Mouse (Mus musculus): Measurements from ENCODE around the gene Smpd2. TPM values are rescaled to one million over a fixed set of nuclear protein-coding genes. Genes with fewer than 3 reads are reported as not detected.
A peak's percentile ranks its signal among the peaks of the same experiment; 100 is the strongest.

Smpd2 gene
- total RNA-seq (2014; rRNA removed; ENCODE audit: low replicate concordance) (91.6 and 105 TPM in 2 replicates), polyA plus RNA-seq (2015; fragmentation: Nextera tagmentation; extraction: Ambion mirVana) (72.4 TPM in 2 replicates)

- no peak; the same call in 1 of the 2 replicates for TF ChIP-seq EP300 (IDR thresholded peaks at IDR 0.05; ENCODE audit: low read depth)
- TF ChIP-seq CTCF (IDR thresholded peaks at IDR 0.05; ENCODE audit: low read depth): 0 out of 2 replicates have a peak, but pooled peaks have one; percentile 2
- Histone ChIP-seq H3K27me3 (ENCODE audit: control insufficient read depth, insufficient read depth, low read length) (no peaks in the 10 kb centered on the region), H3K36me3 (replicated peaks; ENCODE audit: control insufficient read depth, insufficient read depth, low read length) (peaks cover 34% of the 10 kb centered on the region), H3K9me3 (replicated peaks; ENCODE audit: control insufficient read depth, low read length) (no peaks in the 10 kb centered on the region), H3K9ac (replicated peaks; ENCODE audit: low read depth, low read length) (peak within 1 kb of the TSS; percentile 85), H3K4me3 (ENCODE audit: low read depth, low read length) (peak within 1 kb of the TSS; percentile 84), H3K27ac (ENCODE audit: low read depth) (peak within 1 kb of the TSS; percentile 86), H3K4me1 (ENCODE audit: control insufficient read depth, insufficient read depth) (peaks cover 15% of the 10 kb centered on the region), H3K4me2 (ENCODE audit: low read depth, low read length) (peak within 1 kb of the TSS; percentile 95)
- WGBS: under 1% methylated on average over 48 of the region's 50 CpGs
- DNase-seq (ENCODE audit: low spot score) (peak; percentile 95), ATAC-seq (ENCODE audit: insufficient read depth, low read depth) (peak; percentile 96)
These were observed at the start of gene Smpd2, which contains the start of gene Ppil6 for GRCm38 (mm10) chr10:41489708-41490517. Gene Smpd2 (minus strand): TSS chr10:41490369. Gene Ppil6 (plus strand): TSS chr10:41490439.

DNA sequence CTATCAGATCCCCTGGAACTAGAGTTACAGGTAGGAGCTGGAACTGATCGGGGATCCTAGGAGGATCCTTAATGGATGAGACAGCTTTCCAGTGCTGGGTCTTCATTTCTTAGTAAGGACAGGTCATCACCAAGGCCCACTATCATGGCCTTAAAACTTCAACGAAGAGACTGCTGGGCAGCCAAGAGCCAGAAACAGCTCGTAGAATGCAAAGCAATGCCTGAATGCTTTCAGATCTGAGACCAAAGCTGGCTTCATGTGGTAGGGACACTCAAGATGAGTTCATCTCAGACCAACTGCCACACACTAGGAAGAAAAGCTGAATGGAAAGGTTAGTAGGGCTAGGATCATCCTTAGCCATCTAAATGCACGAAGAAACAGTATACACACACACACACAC is 48.8 kb upstream of the Smpd2 start:
- Histone ChIP-seq H3K9me3 (replicated peaks; ENCODE audit: control insufficient read depth, low read length) (no peaks in the 10 kb centered on the region), H3K27ac (ENCODE audit: low read depth) (no peak overlapping the region), H3K27me3 (ENCODE audit: control insufficient read depth, insufficient read depth, low read length) (no peaks in the 10 kb centered on the region), H3K4me1 (ENCODE audit: control insufficient read depth, insufficient read depth) (0 out of 2 replicates have a peak, but pooled peaks cover under 1% of the 10 kb centered on the region), H3K9ac (replicated peaks; ENCODE audit: low read depth, low read length) (no peak overlapping the region), H3K4me3 (ENCODE audit: low read depth, low read length) (no peak overlapping the region), H3K4me2 (ENCODE audit: low read depth, low read length) (no peak overlapping the region), H3K36me3 (replicated peaks; ENCODE audit: control insufficient read depth, insufficient read depth, low read length) (peaks cover 26% of the 10 kb centered on the region; the same call in 1 of the 2 replicates)
- WGBS: 92% methylated on average over 4 of the region's 4 CpGs
- ATAC-seq (ENCODE audit: insufficient read depth, low read depth) (no peak), DNase-seq (ENCODE audit: low spot score) (no peak)
- no peak for TF ChIP-seq CTCF (IDR thresholded peaks at IDR 0.05; ENCODE audit: low read depth)
- no peak for TF ChIP-seq EP300 (IDR thresholded peaks at IDR 0.05; ENCODE audit: low read depth)

- DNase-seq (ENCODE audit: low spot score) (no peak), ATAC-seq (ENCODE audit: insufficient read depth, low read depth) (no peak)
- H3K36me3 ChIP-seq (replicated peaks; ENCODE audit: control insufficient read depth, insufficient read depth, low read length): peaks cover 37% of the 10 kb centered on the region; the same call in 1 of the 2 replicates
- H3K27ac ChIP-seq (ENCODE audit: low read depth): no peak overlapping the region
- H3K9ac ChIP-seq (replicated peaks; ENCODE audit: low read depth, low read length): no peak overlapping the region
- TF ChIP-seq CTCF (IDR thresholded peaks at IDR 0.05; ENCODE audit: low read depth): no peak
- 87% methylated on average over 3 of the region's 3 CpGs for WGBS
- no peak overlapping the region for H3K4me2 ChIP-seq (ENCODE audit: low read depth, low read length)
- H3K4me3 ChIP-seq (ENCODE audit: low read depth, low read length): no peak overlapping the region
- H3K27me3 ChIP-seq (ENCODE audit: control insufficient read depth, insufficient read depth, low read length): no peaks in the 10 kb centered on the region
- no peaks in the 10 kb centered on the region for H3K4me1 ChIP-seq (ENCODE audit: control insufficient read depth, insufficient read depth)
- no peaks in the 10 kb centered on the region for H3K9me3 ChIP-seq (replicated peaks; ENCODE audit: control insufficient read depth, low read length)
These were observed 47.8 kb upstream of the Smpd2 start for GRCm38 (mm10) chr10:41537983-41538330.

- no peaks in the 10 kb centered on the region for H3K27me3 ChIP-seq (ENCODE audit: control insufficient read depth, insufficient read depth, low read length)
- H3K36me3 ChIP-seq (replicated peaks; ENCODE audit: control insufficient read depth, insufficient read depth, low read length): peaks cover 42% of the 10 kb centered on the region
- DNase-seq (ENCODE audit: low spot score) (no peak), ATAC-seq (ENCODE audit: insufficient read depth, low read depth) (no peak)
- H3K9ac ChIP-seq (replicated peaks; ENCODE audit: low read depth, low read length): no peak overlapping the region
- no peaks in the 10 kb centered on the region for H3K4me1 ChIP-seq (ENCODE audit: control insufficient read depth, insufficient read depth)
- WGBS: 91% methylated on average over 4 of the region's 4 CpGs
- no peak overlapping the region for H3K4me3 ChIP-seq (ENCODE audit: low read depth, low read length)
- H3K27ac ChIP-seq (ENCODE audit: low read depth): no peak overlapping the region
- TF ChIP-seq CTCF (IDR thresholded peaks at IDR 0.05; ENCODE audit: low read depth): no peak
- no peaks in the 10 kb centered on the region for H3K9me3 ChIP-seq (replicated peaks; ENCODE audit: control insufficient read depth, low read length)
- no peak overlapping the region for H3K4me2 ChIP-seq (ENCODE audit: low read depth, low read length)
These were observed 47.2 kb upstream of the Smpd2 start for GRCm38 (mm10) chr10:41537226-41537982.

DNA sequence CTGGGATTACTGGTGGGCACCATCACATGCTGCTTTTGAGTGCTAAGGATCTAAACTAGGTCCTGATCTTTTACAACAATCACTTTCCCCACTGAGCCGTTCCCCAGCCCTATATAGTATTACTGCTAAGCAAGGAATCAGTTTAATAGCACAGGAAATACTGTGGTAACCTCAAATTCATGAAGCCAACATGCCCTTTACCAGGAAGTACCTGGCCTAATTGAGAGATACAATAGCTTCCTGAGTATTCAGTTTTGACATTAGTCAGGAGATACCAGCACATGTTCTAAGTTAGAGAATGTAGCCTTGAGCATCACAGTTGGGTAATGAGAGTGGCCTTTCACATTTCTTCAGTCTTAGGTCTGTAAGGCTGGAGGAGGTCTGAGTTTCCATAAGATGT is 46.5 kb upstream of the Smpd2 start:
- ATAC-seq (ENCODE audit: insufficient read depth, low read depth) (no peak), DNase-seq (ENCODE audit: low spot score) (no peak)
- 85% methylated on average over 1 of the region's 1 CpGs for WGBS
- Histone ChIP-seq H3K9me3 (replicated peaks; ENCODE audit: control insufficient read depth, low read length) (no peaks in the 10 kb centered on the region), H3K4me3 (ENCODE audit: low read depth, low read length) (no peak overlapping the region), H3K36me3 (replicated peaks; ENCODE audit: control insufficient read depth, insufficient read depth, low read length) (peaks cover 44% of the 10 kb centered on the region), H3K4me2 (ENCODE audit: low read depth, low read length) (no peak overlapping the region), H3K4me1 (ENCODE audit: control insufficient read depth, insufficient read depth) (no peaks in the 10 kb centered on the region), H3K9ac (replicated peaks; ENCODE audit: low read depth, low read length) (no peak overlapping the region), H3K27me3 (ENCODE audit: control insufficient read depth, insufficient read depth, low read length) (no peaks in the 10 kb centered on the region), H3K27ac (ENCODE audit: low read depth) (no peak overlapping the region)
- no peak for TF ChIP-seq EP300 (IDR thresholded peaks at IDR 0.05; ENCODE audit: low read depth)
- no peak for TF ChIP-seq CTCF (IDR thresholded peaks at IDR 0.05; ENCODE audit: low read depth)
